Mouse (Mus musculus) kidney, postnatal 14 days (tissue): ENCODE measurements at regions not wholly inside any gene's neighbourhood (a gene's known extent, or its start where the extent isn't known, plus 50 kb on each side); places are given as distances from the start of the nearest gene placed in this dataset.

Source experiments
- DNase-seq: peaks from one replicate; pipeline ENCODE4 v3.0.0; 2022; ENCODE audit warnings: mixed read lengths

DNA sequence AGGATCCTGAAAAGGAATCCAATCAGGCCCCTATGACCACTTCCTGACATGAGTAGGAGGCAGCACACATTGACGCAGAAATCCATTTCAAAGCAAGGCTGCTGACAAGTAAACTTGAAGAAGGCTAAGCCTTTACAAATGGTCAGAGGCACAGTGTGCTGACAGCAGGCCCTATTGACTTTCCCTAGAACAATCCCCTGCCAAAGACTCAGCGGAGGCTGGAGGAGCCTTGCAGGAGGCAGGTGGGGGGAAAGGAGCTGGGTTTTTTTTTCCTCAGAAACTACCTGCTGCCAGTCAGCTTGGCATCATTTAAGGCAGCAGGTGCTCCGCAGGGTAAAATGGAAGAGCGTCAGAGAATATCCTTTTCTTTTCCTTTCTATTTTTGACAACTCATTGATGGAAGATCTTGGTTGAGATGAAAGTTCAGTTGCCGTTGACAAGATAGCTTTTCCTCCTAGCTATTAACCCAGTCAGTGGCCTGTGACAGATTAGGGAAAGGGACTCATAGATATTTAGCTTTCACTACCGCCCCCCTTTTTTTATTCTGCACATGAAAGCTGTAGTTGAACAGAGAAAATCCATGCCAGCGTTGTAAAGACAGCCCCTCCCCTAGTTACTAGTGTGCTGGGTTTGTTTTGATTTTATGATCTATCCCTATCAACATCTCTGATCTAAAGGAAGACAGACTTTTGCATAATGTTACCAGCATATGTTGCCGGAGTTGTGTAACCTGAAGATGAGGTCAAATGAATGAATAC lies 210.6 kb downstream of the Csnka2ip start:
- DNase-seq, result no peak

DNA sequence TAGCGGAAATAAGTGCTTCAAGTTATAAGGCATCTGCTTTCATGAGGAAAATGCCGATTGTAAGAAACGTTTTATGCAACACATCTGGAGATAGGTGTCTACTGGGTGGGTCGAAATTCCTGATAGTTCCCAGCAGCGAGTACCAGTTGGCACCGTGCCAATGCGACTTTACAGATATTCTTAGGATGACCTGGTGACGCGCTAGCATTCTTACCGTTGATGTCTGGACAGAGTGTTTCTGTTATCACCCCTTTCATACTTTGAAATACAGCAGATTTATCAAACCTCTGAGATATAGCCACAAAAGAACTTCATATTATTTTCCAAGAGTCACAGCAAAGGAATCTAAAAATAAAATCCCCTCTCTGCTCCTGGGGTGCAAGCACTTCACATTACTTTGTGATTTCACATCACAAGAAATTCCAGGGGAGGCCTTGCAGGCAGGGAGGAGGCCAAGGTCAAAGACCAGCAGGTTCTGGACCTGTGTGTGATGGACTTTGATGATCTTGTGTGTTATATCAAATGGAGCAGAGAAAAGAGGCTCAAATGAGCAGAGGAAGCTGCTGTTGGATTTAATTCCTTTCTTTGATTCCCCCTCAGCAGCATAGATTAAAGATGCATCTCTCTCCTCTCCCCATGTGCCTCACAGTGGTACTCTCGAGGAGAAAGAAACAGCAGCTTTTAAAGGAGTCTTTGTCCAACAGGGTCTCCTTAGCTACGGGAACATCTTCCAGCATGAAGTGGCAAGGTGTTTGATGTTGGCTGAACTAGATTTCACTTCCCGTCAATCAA lies 233.4 kb downstream of the Csnka2ip start:
- no peak for DNase-seq

DNA sequence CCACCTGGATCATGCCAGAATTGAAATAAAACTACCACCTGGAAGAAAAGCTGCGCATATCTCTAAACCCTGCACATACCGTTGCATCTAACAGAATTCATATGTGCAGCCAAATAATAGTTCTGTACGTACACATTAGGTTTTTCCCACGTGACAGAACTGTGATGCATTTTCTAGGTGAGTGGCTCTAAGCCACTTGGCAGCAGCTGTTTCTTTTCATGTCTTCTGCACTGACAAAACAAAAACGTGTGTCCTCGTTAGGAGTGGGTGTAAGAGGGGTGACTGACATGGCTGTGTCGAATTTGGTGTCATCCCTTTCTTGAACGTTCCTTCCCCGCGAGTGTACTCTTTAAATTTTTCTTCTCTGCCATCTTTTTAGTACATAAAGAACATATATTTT lies 254.3 kb downstream of the Csnka2ip start:
- DNase-seq, result no peak

DNA sequence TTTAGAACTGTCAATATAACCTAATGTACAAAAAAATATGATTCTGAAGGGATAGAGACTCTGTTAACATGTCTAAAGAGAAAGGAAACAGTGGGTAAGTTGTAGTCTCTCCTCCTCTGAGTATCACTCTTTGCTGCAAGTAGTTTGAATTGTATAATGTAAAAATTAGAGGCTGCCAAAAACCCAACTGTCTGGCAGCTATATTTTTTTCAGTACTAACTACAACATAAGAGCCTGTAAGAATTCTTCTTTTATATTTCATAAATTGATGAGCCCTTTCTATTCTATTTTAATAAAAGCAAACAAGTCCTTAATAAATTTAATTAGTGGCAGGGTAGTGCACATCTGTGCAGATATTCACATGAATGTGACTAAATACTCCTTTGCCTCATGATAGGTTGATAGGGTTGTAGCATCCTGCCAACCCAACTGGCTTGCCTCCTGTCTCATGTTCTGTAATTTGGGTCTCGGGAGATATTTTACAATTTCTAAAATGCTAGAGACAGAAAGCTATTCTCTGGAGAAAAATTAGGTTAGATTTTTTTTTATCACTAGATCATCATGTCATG lies 269.2 kb downstream of the Csnka2ip start:
- DNase-seq, result no peak

DNA sequence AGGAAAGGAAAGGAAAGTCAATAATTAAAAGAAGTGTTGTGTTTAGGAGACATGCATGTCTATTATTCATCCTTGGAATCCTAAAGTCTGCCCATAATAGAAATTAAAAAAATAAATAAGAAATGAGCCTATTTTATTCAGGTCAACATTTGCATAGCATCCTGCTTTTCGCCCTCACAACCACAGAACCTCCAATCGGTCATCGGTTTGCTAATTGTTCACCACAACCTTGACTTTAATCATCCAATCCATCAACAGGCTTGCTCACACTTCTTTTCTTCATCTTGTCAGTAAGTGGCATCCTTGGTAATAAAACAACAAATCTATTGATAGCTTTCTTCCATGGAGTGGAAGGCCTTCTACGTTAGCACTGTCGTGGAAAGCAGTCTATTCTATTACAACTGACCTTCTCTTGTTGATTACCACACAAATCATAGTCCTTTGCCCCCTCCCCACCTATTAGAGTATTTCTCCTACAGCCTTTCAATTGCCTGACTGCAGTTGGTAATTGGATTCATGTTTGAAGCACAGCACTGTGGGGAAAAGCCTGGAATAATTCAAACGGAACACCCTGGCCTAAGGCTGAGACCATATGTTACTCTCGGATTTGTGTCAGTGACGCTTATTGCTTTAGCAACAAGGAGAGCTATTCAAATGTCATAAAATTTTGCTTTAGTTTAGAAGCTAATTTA lies 269.9 kb downstream of the Csnka2ip start:
- DNase-seq, result no peak

DNA sequence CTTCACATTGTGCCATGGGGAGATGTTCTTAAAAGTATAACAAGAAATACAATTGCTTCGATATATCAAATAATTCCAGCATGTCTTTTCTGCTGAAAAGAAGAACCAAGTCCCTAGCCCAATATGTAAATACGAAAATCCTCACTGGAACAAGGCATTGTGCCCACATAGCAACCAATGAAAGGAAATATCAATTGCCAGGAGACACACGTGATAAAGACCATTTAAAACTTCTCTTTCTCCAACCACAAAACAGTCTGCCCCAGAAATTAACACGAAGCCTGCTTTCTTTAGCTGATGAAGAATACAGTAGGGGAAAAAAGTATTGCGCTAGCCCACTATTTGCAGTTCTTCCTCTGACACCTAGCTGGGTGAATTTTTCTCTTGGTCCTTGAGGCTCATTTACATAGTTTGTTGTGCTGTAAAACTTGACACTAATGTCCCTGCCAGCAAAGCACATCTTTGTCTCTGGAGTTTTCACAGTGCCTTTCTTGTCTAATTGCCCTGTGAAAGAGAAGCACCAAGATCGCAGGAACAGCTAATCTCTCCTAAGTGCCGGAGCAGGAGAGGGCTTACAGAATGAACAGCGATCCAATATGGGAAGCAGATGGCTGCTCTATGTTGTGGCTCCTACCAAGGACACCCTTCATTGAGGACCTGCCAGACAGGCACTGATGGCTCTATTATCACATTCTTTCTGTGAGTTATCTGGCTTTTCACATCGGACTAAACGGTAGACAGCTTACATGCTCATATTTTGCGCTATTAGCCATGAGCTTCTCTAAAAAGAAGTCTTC lies 272.7 kb downstream of the Csnka2ip start:
- no peak for DNase-seq

DNA sequence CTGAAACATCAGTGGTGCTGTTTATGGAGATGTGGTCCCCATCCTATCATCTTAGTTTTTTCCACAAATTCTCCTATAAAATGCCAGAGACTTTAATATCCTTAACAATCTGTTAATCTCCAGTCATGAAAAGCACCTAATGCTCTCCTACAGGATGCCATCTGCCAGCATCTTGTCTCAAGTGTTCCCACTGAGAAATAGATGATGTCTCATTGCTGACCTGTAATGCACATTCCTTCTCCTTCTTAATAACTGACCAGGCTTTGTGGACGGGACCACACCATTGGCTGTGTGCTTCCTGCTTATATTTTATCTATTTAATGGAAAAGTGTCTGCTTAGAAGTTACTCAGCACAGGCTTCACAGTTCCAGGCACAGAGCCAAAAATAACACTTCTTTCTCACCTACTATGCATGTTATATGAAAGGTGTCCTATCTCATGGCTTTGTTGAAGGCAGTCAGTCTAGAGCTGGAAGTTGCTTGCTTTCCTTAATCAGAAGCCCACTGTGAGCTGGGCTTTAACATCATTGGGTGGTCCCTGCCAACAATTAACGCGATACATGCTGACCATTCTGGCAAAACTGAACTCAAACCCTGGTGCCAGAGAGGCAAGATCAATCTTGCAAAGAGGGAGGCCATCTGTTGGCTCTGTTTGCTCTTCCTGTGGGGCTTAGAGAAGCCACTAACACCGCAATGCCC lies 283.3 kb downstream of the Csnka2ip start:
- DNase-seq, result no peak

DNA sequence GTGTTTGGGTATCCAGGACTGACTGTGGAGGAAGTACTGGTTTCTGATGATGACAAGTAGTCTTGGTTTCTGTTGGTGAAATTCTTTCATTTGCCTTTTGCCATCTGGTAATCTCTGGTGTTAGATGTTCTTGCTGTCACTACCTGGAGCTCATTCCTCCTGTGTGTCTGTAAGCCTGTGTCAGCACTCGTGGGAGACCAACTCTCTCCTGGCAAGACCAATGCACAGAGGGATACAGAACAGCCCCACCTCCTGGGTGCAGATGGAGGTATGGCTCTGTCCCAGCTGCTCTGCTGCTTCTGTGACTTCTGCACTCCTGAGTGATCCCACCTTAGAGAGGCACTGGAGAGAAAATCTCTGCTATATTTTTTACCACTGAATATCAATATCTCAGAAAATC lies 285.4 kb downstream of the Csnka2ip start:
- no peak for DNase-seq

DNA sequence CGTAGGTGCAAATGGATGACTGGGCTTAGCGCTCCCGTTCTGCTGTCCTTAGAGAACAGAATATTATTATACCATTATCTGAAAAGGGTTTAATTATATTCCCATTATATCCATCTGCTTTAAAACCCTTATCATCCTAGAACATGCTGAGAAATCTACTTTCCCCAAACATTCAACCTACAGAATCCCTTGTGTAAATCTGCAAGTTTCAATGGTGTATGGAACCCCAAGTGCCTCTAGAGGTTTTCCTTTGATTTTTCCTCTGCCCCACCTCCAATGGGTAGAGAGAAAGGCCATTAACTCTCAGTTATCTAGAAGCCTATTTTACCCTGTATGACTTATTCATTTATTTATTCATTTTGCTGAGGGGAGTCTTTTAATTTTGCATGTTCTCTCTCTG lies 308.7 kb downstream of the Csnka2ip start:
- no peak for DNase-seq

DNA sequence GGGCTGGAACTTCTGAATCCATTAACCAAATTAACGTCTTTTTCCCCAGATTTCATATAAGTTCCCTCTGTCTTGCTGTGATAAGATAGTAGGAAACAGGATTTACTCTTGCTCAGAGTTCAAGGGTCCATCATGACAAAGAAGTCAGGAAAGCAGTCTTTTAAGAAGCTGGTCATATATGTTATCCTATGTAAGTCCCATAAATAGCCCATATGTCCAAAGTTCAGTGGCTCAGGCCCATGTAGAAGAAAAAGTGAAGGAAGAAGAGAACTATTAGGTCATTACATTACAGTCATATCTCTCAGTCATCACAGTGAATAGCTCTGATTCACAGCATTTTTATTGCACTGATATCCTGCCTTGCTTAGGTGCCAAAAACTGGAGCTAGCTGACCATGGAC lies 316.9 kb downstream of the Csnka2ip start:
- DNase-seq, result no peak

DNA sequence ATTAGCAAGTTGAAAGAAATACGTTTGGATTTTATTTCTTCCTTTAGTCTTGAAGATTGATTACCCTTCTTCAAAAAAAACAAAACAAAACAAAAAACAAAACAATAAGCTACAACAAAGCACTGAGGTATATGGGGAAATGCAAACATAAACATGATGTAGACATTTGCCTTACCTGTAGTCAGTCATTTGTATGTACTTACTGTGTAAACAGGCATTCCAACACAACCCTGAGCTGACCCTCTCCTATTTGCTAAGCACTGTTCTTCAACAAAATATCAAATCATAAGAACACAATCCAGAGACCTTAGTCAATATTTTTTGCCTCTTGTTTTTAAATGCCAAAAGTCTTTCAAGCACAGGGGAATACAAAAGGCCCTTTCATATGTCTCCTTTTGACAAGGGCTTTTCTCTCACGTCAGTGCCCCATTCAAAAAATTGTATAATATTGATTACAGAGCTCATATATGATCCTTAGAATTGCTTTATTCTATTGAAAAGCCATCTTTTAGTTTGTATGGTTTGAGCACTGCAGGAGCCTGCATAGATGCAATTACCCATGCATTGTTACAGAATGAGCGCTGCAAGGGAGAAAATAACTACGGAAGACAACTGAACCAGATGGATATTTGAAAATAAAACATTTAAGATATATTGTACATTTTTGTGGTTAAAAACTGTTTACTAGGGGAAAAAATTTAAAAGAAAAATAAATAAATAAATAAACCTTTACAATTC lies 326.2 kb downstream of the Csnka2ip start:
- no peak for DNase-seq

DNA sequence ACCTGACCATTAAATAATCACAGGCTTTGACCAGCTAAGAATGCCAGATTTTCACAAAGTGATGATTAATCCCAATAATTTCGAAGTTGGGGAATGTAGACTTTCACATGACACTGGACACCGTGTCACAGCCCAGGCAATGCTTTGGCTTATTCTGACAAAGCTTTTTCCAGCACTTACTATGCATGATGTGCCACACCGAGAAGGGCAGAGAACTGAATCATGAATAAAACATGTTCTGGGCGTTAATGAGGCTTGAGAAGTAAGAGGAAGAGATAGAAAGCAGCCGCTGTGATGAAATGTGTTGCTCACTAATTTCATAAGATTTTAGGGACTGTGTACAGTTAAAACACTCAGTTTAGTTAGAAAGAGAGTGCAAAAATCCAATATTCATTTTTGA lies 326.8 kb downstream of the Csnka2ip start:
- no peak for DNase-seq

DNA sequence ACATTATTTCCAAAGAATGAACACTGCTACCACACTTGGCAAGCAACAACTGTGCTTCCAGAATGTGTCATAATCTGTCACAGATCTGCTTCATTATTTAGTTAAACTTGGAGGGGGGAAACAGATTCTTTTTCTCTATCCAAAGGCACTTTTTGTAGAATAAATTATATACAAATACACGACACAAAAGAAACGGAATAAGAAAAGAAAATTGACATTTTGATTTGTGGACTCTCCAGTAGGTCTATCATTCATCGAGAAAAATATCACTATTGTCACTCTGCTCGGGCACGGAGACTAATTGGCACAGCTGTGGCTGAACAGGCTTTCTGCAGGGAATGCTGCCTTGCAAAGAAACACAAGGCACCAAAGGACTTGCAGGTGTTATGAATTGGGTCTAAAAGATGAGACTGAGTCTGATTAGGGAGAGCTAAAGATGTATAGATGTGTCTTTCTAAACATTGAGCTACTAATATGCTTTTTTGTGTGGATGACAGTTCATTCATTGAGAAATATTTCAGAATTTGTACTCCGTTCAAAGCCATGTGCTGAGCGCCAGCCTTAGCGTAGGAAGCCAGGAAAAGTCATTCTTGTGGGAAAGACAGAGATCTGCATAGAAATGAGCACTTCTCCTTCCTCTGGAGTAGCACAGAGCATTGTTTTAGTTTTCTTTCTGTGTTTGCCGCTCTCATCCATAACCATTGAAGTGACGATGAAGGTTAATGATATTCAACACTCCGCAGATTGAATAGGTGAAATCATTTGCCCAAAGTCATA lies 337.1 kb downstream of the Csnka2ip start:
- DNase-seq, result no peak

DNA sequence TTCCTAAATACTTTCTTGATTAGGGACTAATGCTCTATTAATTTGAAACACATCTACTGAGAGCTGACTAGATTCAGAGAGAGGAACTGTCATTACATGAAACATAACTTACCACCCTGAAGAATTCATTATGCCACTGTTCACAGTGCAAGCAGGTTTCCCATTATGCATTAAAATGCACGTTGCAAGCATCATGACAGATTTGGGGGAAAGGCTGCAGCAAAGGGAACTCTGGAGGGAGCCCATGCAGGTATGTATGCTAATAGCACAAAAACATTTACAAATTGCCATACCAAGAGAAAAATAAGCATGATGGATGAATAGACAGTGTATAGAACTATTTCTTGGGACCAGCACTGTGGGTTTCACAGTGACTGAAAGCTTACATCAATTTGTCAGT lies 351.1 kb downstream of the Csnka2ip start:
- no peak for DNase-seq

DNA sequence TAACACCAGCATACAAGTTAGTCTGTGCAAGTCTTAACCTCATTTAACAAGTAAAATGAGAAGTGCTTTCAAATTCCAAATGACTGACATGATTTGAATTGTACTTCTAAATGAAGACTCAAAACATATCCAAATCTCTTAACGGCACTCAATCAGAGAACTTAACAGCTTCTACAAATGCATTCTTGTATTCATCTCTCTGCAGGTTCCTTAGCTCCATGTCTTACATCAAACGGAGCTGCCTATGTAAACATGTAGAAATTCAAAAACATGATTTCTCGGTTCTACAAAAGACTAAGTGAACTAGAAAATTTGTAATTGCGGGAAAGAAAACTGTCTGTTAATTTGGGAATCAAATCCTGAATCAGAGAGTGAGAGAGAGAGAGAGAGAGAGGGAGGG lies 353.5 kb downstream of the Csnka2ip start:
- DNase-seq, result no peak

DNA sequence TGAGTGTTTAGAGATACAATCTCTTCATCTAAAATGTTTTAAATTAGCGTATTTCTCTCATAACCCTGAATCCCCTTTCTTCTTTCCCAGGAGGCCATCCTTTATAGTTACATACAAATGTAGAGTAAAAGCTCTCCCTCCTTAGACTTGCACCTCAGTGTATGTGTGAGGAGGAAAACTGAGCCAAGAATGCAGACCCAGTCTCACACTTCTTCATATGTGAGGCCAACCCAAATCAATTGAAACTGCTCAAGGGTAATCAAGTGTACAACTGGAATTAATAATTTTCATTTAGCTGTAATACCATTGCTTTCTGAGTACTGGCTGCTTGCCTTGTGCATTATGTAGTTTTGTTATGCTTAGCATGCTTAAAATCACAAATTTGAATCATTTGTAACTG lies 356.3 kb downstream of the Csnka2ip start:
- DNase-seq, result no peak

DNA sequence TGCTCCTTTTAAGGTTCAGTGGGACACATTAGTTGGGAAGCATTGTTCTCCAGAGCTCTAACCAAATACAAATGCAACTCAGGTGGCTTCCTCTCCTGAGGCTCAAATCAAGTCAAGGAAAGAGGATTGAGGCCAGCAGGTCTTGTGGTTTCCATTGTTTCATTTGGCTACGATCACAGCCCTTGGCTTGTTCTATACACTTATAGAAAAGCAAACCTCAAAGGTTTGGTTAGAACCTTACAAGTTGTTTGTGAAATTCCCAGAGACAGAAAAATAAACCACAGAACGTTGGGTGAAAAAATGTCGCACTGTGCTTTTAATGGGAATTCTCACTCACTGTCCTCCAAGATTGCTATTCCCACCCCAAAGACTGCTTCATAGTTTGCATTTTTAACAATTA lies 360.4 kb upstream of the Epha3 start:
- no peak for DNase-seq

DNA sequence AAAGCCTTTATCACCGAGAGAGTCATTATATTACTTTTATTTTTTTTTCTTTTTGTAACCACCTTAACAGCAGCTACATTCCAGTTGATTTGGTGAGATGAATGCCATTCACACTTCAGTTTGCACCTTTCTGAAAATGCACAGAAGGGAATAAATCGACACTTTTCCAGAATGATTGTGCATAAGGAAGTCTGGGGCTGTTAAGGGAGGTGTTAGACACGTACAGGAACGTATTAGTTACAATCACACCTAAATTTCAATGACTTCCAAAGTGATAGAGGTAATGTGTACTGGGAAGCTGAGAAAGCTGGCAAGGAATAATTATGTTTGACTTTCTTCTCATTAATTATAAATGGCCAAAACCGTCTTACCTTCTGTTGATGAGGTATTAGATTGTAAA lies 352.7 kb upstream of the Epha3 start:
- DNase-seq, result no peak

DNA sequence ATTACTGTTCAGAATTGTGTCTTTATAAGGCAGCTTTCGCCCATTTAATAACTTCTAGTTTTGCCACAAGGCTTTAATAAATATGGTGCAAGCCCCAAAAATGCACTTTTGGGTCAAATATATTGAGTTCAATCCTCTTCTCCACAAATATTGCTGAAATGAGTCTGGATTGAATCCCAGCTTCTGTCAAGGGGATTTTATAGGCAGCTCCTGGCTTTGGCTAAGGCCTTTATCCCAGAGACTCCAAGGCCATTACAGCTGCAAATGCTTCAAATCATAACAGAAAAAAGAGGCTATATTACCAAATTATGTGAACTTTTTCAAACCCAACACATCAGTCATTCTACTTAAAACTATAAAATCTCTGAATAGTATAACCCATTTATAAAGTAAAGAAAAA lies 347.9 kb upstream of the Epha3 start:
- peak; percentile 15 for DNase-seq

DNA sequence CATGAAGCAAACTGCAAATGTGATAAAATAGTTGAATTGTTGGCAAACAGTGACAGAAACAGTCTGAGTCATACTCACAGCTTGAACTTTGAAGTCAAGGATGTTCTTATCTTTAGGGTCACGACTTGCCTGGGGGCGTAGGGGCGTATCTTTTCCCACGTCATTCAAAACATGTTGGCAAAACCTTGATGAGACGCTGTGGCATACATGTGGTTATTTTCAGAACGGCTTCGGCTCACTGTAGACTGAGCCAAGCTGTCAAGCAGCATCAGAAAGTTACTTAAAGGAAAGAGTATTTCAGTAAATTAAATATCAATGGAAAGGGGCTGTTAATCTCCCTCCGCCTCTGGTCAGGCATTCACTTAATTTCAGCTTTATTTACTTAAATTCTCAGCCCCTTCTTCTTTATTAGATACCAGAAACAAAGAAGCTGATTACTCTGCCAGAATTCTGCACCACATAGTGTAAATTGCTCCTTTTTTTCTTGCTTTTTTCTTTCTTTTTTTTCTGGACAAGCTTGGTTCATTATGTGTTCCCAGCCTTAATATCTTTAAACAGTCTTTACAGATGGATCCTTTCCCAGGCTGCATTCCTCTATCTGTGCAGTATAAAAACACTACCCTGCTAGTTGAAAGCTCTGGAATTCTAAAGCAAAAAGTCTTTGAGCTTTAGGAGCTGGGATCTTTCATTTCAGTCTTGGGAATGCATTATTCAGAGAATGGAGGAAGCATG lies 302.9 kb upstream of the Epha3 start:
- no peak for DNase-seq
